Mouse (Mus musculus): ENCODE results near the gene Noto.
"Not testable (repeated sequence)": the region's sequence is repeated elsewhere in the genome, so short reads cannot be mapped to it uniquely, and the experiment has no call there.

The Noto gene

DNA sequence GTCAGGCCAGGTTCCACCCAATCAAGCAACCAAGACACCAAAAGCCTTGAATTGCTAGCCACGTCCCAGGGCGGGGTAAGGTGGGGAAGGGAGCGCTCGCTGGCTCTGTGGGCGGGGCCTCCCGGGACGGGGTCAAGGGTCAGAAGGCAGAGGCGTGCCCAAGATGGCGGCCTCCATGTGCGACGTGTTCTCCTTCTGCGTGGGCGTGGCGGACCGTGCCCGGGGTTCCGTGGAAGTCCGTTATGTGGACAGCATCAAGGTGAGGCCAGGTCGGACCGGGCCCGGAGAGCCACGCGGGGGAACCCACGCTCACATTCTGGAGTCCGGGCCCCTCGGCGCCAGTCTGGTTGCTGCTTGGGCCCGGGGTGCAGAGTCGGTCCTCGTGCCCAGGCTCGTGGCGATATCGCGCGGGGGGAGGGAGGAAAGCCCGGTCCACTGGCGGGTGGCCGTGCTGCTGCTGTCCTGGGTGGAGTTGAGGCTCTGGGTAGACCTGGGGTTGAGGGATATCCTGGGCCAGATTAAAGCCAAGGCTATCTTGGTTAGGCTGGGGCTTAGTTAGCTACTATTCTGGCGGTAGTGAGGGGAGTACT, 8.3 kb downstream of the Noto start, which contains the start of gene Smyd5:
Smyd5 (plus strand) TSS at position 148 of the 590 bp plus-strand sequence.
- DNase-seq: peak; percentile 79

DNA sequence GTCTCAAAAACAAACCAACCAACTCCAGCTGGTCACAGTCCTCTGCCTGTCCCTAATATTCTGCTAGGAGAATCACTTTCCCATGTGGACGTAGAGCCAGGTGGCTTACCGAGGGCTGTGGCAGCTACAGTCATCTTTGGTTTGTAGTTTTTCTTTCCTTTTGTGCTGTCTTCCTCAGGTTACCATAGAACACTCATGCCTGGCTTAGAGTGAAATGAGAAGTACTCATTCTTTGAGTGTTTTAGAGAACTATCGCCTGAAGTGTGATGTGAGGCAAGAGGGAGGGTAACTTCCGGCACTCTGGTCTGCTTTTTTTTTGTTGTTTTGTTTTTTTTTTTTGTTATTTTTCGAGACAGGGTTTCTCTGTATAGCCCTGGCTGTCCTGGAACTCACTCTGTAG, 10.2 kb downstream of the Noto start:
- no peak for DNase-seq

DNA sequence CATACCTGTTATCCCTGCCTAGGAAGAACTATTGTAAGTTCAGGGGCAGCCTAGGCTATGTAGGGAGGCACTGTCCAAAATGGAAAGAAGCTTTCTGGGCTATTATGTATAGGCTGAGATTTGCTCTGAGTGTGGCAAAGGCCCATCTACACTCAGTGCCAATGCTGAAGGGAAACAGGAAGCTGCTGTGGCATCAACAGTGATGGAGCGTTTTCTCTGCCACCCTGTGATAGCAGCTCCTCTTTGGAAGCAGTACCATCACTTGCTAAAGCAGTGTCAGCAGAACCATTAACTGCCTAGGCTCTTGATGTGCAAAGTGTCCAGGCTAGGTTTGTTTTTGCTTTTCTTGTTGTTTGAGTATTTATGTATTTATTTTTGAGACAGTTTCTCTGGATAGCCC, 12.5 kb downstream of the Noto start:
- no peak for DNase-seq

DNA sequence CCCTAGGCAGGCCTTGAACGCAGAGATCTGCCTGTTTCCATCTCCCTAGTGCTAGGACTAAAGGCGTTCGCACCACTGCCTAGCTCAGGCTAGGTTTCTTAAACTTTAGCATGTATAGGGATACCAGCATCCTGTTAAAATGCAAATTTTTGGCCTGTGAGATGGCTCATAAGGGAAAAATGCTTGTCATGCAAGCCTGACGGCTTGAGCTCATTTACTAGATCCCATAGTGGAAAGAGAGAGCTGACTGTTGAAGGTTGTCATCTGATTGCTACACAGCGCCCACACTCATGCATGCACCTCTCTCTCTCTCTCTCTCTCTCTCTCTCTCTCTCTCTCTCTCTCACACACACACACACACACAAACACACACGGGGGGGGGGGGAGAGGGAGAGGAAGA, 12.9 kb downstream of the Noto start:
- no peak for DNase-seq

DNA sequence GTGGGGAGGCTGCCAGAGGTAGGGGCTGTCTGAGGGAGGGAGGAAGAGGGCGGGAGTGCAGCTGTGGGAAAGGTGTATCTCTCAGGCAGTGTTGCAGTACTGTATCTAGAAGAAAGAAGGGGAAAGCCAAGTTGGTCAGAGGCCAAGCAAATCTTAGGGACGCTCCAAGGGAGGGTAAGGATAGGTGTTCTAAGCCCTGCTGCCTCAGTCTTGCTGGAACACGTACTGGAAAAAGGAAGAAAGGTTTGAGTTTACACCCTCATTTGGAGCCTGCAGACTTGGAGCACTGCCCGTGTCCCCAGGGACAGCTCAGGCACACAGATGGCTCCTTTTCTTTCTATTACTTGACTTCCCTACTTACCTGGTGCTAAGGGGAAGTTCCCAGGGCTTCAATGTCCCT, 17.5 kb downstream of the Noto start:
- DNase-seq: no peak

DNA sequence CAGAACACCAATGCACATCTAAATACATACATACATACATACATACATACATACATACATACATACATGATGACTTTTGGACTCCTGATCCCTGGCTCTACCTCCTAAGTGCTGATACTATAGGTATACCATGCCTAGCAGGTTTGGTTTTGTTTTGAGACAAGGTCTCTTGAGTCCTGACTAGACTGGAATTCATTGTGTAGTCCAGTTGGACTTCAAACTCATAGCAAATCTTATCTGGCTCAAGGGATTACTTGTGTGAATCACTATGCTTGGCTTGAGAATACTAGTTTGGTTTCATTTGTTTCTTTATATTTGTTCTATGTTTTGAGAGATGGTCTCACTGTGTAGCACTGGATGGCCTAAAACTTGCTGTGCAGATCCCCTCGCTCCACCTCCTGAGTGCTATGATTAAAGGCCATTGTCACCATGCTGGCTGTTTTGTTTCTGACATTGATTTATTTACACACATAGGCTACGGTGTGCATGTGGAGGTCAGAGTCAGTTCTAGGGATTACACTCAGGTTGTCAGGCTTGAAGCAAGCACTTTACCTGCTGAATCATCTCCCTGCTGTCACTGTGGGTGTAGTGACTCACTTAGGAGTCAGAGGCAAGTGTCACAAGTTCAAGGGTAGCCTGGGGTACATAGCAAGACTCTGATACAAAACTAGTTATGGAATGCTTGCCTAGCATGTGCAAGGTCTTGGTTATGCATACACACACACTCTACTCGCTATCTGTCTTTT, 20.0 kb downstream of the Noto start:
- DNase-seq: no peak

DNA sequence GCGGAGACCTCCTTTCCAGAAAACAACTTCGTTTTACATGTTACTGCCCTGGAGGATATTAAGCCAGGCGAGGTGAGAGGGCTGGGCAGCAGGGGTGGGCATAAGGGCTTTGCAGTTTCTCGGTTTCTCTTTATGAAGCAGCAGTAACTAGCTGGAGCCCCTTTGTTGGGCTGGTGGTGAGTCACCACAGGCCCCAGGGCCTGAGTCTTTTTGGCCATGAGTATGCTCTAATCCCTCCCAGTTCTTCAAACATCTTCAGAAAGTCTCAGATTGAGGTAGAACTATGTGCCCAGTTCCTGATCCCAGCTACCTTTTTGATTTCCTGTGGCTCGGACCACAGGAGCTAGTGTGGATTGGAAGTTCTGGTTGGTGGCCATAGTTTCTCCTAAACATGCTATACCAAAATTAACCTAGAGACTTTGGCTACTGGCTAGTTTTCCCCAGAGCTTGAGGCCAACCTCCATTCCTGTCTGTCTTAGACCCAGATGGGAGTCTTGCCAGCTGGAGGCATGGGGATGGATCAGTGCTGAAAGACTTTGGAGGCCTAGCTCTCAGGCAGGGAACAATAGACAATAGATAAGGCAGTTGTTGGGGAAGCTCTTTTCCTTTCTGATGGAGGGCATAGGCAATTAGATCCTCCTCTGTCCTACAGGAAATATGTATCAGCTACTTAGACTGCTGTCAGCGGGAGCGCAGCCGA, 20.7 kb downstream of the Noto start:
- no peak for DNase-seq

DNA sequence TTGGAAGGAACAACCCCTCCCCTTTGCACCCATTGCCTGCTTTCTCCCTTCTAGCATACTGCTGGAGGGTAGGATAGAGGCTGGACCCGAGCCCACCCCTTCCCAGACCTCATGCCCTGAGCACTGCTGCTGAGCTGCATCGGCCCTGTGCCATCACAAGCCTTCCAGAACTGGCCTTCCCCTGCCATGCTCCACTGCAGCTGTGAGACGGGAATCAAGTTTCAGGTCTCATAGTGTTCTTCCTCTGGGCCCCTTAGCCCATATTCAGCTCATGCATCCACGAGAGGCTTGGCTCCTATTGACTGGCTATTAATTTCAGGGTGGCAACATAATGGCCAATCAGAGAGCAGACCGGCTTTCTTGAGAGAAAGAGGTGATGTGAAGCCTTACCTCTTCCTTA, 21.6 kb downstream of the Noto start:
- DNase-seq: no peak

DNA sequence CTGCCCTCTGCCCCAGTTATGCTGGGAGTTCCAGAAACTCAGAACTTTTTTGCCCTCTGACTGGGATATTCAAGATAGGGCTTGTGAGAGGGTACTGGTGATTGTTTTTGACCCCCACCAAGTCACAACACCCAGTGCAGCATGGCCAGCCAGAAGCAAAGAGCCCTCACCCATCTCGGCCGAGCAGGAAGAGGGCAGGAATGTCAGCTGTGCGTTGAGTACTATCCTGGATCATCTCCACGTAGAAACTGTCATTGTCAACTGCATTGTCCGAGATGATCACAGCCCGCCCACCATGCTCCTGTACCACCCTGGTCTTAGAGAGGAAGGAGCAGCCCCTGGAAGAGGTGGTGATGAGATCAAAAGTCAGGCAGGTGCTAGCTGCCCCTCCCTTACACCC, 23.7 kb downstream of the Noto start:
- DNase-seq: no peak

DNA sequence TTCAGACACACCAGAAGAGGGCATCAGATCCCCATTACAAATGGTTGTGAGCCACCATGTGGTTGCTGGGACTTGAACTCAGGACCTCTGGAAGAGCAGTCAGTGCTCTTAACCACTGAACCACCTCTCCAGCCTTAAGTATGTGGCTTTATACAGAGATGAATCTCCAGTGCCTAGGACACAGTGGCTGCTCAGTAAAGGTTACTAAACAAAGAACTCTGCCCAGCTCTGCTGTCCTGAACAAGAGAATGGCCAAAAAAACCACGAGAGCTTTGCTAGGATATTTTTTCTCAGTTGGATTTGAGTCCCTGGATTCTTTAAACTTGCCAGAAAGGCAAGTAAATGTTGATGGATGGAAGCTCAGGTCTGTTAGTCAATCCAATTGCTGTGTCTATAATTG, 26.5 kb downstream of the Noto start:
- DNase-seq: not testable (repeated sequence)

DNA sequence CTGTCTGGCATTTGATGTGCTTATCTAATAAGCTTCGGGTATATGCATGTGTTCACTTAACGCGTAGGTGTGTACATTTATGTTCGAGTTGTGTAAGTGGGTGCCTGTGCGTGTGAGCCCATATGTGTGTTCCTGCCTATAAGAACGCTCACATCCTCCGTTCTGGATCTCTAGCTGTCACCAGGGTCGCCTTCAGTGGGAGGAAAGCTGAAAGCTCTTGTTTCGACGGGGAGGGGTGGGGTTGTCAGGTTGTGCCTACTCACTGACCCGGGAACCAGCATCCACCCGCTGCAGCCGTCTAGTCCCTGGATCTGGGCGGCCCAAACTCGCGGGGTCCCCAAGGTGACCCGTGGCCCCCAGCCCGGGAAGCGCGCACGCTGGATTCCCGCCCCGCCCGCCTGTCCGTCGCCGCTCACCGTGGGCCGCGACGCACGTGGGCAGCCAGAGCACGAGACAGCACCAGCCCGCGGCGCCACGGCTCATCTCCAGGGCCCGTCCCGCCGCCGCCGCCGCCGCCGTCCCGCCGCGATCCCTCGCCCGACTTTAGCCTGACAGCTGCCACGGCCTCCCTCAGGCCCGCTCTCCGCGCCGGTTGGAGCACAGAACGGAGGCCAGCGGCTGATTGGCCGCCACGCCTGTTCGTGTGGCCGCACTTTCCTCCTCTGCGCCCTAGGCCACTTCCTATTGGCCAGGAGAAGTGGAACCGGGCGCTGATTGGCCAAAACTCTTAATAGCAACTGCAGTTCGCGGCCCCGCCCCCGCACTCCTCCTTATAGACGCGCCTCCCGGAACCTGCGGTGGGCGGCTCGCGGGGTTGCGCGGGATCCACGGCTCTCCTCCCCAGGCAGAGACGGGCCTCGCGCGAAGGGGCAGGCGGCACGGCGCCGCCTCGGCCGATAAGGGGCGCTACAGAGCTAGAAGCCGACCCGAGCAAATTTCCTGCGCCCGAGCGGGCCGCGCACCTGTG, 27.3 kb downstream of the Noto start, which contains the start of gene Cct7:
Cct7 (plus strand) TSS at position 818 of the 967 bp plus-strand sequence.
- DNase-seq: peak; percentile 98

DNA sequence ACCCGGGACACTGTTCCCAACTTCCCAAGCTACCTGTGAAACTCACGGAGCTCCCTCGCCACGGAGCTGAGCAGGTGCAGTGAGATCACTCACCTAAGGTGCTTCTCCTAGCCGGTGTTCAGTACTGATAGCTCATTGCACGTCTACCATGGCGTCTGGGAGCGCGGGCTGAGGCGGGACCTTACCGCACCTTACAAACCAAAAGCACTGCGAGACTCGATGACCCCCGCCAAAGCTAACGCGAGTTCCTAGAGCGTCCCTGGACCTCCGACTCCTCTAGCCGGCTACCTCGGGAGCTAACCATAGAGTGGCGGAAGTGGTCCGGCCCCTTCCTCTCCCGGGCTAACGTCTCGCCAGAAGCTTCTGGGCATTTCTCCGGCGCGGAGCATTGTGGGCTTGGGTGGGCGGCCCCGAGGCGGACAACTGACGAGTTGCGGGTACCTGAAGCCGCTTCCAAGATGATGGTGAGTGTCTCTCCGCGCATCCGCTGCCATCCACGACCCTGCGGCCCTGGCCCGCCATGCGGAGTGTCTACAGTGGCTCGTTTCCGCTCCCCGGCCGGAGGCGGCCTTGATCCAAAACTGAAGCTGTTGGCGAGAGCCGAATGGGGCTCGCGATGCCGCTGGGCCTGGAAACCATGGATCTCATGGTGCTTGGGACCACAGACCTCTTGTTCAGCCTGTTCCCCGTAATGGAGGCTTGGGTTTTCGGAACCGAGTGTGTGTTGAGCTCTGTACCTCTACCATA, 28.2 kb downstream of the Noto start, which contains the start of gene Pradc1:
Pradc1 (minus strand) TSS at position 307 of the 747 bp plus-strand sequence.
- peak; percentile 99 for DNase-seq

DNA sequence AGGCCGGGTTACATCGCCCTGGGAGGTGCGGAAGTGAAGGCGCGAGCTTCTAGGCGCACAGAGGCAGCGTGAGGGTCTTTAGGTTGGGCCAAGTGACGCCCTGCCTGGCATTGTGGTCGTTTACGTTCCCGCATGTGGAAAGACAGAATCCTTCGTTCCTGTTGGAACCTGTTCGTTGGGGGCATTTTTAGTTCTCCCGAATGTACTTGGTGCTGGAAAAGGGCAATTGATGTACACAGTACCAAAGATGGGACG, 28.7 kb downstream of the Noto start:
- no peak for DNase-seq

DNA sequence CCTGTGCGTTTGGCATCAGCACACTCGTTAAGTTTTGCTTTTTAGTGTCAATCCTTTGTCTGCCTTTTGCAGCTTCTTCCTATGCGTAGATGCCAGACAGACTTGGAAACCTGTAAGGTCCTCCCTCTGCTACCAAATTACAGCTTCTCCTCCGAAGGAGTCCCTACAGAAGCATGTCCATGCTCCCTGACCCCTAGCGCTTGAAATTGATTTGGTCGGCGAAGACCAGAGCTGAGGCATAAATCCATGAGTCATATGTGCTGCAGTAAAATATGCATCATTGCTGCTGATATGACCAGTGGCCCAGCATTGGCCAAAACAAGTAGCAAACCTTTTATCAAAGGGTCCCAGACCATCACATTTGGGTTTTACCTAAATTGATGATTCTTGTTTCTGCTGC, 29.1 kb downstream of the Noto start:
- DNase-seq: no peak

DNA sequence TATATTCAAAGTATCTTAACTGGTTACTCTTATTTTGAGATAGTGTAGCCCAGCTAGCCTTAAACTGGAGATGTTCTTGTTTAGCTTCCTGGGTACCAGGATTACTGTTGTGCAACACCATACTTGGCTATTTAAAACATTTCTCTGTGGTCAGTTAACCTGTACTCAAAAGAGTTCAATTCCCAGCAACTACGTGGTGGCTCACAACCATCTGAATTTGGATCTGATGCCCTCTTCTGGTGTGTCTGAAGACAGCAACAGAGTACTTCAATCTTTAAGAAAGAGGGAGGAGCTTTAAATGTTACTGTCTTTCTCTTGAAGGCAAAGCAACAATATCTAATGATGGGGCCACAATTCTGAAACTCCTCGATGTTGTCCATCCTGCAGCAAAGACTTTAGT, 35.9 kb downstream of the Noto start:
- DNase-seq: no peak

DNA sequence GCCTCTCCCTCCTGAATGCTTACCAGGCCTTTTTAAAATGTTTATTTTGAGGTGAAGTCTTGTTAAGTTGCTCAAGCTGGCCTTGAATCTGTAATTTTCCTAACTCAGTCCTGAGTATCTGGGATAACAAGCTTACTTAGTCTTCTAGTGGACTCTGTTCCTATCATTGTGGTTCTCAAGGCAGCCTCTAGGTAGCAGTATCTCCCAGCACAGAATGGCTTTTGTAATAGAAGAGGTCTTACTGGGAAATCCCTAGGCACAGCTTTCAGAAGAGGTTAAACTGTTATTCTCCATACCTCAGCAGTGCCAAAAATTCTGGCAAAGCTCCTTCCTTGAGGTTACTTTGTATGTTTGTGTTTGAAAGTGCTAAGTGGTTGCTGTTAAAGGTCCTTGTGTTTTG, 41.7 kb downstream of the Noto start:
- DNase-seq: peak; percentile 49

DNA sequence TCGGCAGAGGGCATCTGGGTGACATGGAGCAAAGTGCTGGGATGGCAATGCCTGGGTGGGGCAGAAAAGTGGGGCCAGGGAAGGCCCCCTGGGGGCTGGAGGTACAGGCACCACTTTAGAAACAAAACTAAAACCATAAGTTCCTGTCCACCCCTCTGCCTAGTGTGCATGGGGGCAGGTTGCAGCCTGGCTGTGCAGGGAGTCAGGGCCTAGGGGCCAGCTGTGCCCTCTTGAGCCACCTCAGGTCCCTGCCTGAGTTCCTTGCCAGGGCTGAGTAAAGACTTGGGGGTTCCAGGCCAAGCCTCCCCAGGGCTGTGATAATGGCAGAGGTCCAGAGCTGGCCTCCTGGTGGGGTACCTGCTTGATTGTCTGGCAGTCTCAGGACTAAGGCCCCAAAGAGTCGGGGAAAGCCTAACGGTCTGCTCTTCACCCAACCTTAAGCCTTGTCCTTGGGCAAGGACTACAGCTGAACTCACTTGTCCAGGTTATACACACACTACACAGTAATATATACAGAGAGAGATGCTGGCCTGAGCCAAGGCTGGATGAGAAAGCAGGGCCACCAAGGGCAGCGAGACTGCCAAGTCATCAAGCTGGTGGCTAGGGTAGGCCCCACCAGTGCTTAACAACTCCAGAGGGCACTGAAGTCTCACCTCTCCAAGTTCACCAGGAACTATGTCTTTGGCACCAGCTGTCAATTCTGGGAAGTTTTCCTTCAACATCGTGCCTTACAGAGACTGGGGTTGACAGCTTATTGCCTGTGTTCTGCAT, 46.2 kb downstream of the Noto start:
- DNase-seq: no peak

DNA sequence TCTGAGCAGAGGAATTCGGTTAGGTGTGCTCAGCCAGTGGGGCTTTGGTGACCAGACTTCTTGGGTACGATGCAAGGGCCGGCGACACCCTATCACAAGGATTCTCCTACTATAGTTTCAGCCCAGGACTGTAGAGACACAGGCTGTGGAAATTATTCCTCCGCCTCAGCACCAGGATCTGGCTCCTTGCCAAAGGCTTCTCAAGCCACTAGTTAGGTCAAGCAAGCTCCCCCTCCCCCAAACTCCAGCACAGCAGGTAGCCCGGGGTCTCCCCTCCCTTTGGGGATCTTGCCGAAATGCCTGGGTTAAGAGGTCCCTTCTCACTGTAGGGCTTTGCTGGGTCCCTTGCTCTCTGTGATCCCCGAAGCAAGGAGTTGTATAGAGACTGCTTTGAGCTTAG, 48.3 kb downstream of the Noto start:
- DNase-seq: no peak

DNA sequence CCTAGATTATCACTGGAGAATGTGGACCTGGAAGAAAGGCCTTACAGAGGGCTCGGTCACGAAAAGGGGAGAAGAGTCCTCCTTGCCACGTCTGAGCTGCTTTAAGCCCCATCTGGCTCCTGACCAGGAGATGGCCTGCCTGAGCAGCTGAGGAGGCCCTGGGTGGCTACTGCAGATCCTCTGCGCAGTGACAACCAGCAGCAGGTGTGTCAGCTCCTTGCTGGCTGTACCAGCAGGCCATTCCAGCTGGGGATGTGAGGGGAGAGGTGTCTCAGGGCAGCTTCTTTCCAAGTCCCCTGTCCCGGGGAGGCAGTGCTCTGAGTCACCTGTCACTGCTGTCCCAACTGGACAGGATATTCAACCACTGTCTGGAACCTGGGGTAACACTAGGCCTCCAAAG, 48.9 kb downstream of the Noto start:
- no peak for DNase-seq

DNA sequence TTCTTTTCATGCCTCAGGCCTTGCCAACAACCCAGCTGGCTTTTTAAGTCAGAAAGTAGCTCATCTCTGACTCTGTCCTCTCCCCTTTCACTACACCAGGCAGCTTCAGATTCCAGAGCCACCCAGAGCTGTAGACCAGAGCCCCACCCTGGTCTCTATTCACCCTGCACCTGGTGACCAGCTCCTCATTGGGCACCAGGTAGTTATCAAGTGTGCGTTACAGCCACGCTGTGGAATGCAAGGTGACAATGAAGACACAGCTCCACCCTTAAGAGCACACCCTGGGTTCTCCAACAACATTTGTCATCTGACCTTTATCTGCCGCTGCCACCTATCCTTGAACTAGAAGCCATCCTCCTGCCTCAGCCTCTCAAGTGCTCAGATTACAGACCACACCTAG, 51.9 kb downstream of the Noto start:
- DNase-seq: no peak

DNA sequence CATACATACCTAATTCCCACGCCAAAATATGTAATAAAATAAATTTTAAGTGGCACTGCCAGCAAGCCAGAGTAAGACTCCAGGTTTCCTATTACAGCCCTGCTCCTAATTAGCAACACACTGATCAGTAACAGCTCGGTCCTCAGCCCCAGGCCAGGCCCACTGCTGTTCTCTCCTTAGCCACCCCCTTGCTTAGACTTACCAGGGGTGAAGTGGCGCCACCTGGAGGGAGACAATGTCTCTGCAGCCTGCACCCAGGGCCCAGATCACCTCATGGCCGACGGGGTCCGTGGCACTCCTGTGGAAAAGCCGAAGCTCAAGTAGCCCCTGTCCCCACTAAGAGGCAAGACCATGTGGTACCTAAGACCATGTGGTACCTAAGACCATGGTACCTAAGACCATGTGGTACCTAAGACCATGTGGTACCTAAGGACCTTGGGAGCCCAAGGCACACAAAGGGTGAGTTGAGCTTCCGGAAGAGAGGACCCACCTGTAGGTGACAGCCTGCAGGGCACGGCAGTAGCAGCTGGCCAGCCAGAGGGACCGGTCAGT, 53.8 kb downstream of the Noto start:
- DNase-seq: no peak
